Mouse (Mus musculus): Measurements from ENCODE around the gene Alad. TPM values are rescaled to one million over a fixed set of nuclear protein-coding genes. Genes with fewer than 3 reads are reported as not detected.

Gene Alad
- polyA plus RNA-seq, 2 experiments, result 57.3 to 90.2 TPM

DNA sequence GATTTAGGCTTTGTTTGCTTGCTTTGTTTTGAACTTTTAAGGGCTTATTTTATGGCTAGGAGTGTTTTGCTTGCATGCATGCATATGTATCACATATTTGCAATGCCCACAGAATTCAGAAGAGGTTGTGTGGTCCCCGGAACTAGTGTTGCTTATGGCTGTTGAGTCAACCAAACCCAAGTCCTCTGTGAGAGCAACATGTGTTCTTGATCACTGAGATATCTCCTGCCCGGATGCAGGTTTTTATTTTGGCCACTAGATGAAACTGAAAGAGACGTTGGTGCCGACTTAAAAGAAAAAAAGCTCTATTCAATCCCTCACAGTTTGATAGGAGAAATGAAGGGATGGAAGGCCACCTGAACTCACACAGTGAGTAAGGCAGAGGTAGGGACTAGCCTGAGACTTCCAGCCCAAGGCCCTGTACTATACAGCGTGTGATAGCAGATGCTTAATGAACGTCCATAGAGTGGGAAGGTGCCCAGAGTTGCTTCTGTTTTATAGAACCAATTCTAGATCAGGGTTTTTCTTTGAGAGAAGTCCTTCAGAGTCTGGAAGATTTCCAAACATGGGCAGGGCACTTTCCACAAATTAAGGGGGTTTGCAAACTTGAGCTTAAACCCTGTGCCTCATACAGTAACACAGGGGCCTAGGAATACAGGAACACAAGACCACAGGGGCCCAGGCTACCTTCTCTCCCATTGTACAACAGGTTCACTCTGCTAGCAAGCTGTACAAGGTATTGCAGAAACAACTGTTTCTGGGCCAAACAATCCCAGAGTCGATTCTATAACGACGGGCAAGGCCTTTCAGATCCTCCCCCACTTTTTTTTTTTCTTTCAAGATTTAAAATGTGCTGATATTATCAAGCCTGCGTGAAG is 1.9 kb downstream of the Alad start:
- no peak for DNase-seq (ENCODE audit: low spot score)
- Histone ChIP-seq H3K27me3 (ENCODE audit: control insufficient read depth, insufficient read depth, low read length) (no peaks in the 10 kb centered on the region), H3K9ac (ENCODE audit: low read depth, low read length, severe bottlenecking) (peak overlapping the region; percentile 25; the same call in 1 of the 2 replicates), H3K4me2 (replicated peaks; ENCODE audit: low read depth, low read length, severe bottlenecking) (peak overlapping the region; percentile 71), H3K27ac (replicated peaks; ENCODE audit: low read depth, low read length) (no peak overlapping the region), H3K36me3 (ENCODE audit: control insufficient read depth, insufficient read depth, low read length) (peaks cover 14% of the 10 kb centered on the region), H3K4me1 (ENCODE audit: control insufficient read depth, insufficient read depth, low read length) (peaks cover 22% of the 10 kb centered on the region), H3K4me3 (replicated peaks; ENCODE audit: low read length) (peak overlapping the region; percentile 82; the same call in 1 of the 2 replicates), H3K9me3 (ENCODE audit: control insufficient read depth, low read length) (no peaks in the 10 kb centered on the region)
- TF ChIP-seq POLR2A (IDR thresholded peaks at IDR 0.05; ENCODE audit: borderline replicate concordance, extremely low read depth, insufficient read depth, insufficient read length), result no peak
- WGBS, result 65% methylated on average over 10 of the region's 10 CpGs
- ATAC-seq (ENCODE audit: low FRiP score, low read depth), result no peak

DNA sequence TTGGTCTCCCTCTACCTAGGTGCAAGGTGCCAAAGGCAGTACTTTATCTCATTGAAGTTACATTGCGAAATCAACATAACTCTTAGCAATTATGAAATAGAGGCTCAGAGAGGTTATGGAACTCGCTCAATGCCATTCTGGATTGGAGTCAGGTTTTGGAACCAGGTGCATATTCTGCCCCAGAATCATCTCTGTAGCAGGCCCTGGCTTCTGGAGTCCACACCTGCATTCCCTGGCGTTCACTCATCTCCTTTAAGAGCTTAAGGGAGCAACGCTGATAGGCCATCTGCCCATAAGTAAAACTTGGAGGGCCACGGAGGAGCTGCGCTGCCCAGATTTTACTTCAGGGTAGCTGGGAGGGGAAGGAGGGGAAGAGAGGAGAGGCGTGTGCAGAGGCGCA is 2.7 kb downstream of the Alad start:
- H3K4me2 ChIP-seq (replicated peaks; ENCODE audit: low read depth, low read length, severe bottlenecking), result no peak overlapping the region
- no peak for DNase-seq (ENCODE audit: low spot score)
- WGBS, result 82% methylated on average over 8 of the region's 8 CpGs

GRCm38 (mm10) chr4:62516579-62516978 is 3.1 kb downstream of the Alad start:
- peaks cover 22% of the 10 kb centered on the region for H3K4me1 ChIP-seq (ENCODE audit: control insufficient read depth, insufficient read depth, low read length)
- no peak overlapping the region for H3K9ac ChIP-seq (ENCODE audit: low read depth, low read length, severe bottlenecking)
- H3K36me3 ChIP-seq (ENCODE audit: control insufficient read depth, insufficient read depth, low read length), result peaks cover 26% of the 10 kb centered on the region
- H3K27ac ChIP-seq (replicated peaks; ENCODE audit: low read depth, low read length), result no peak overlapping the region
- WGBS, result 83% methylated on average over 1 of the region's 1 CpGs
- no peak overlapping the region for H3K4me3 ChIP-seq (replicated peaks; ENCODE audit: low read length)
- H3K27me3 ChIP-seq (ENCODE audit: control insufficient read depth, insufficient read depth, low read length), result no peaks in the 10 kb centered on the region
- ATAC-seq (ENCODE audit: low FRiP score, low read depth) (no peak), DNase-seq (ENCODE audit: low spot score) (no peak)
- no peak for TF ChIP-seq POLR2A (IDR thresholded peaks at IDR 0.05; ENCODE audit: borderline replicate concordance, extremely low read depth, insufficient read depth, insufficient read length)
- H3K9me3 ChIP-seq (ENCODE audit: control insufficient read depth, low read length), result no peaks in the 10 kb centered on the region
- no peak overlapping the region for H3K4me2 ChIP-seq (replicated peaks; ENCODE audit: low read depth, low read length, severe bottlenecking)

More for the DNA sequence above, 2.7 kb downstream of the Alad start:
- no peak overlapping the region for H3K4me3 ChIP-seq (replicated peaks; ENCODE audit: low read length)
- H3K4me1 ChIP-seq (ENCODE audit: control insufficient read depth, insufficient read depth, low read length), result peaks cover 22% of the 10 kb centered on the region
- H3K36me3 ChIP-seq (ENCODE audit: control insufficient read depth, insufficient read depth, low read length), result peaks cover 21% of the 10 kb centered on the region
- H3K9me3 ChIP-seq (ENCODE audit: control insufficient read depth, low read length), result no peaks in the 10 kb centered on the region
- no peak overlapping the region for H3K27ac ChIP-seq (replicated peaks; ENCODE audit: low read depth, low read length)
- no peak for TF ChIP-seq POLR2A (IDR thresholded peaks at IDR 0.05; ENCODE audit: borderline replicate concordance, extremely low read depth, insufficient read depth, insufficient read length)
- no peak for ATAC-seq (ENCODE audit: low FRiP score, low read depth)
- H3K27me3 ChIP-seq (ENCODE audit: control insufficient read depth, insufficient read depth, low read length), result no peaks in the 10 kb centered on the region
- peak overlapping the region; percentile 25; the same call in 1 of the 2 replicates for H3K9ac ChIP-seq (ENCODE audit: low read depth, low read length, severe bottlenecking)

- Histone ChIP-seq H3K4me3 (replicated peaks; ENCODE audit: low read length) (no peak overlapping the region), H3K4me2 (replicated peaks; ENCODE audit: low read depth, low read length, severe bottlenecking) (no peak overlapping the region), H3K27ac (replicated peaks; ENCODE audit: low read depth, low read length) (no peak overlapping the region), H3K27me3 (ENCODE audit: control insufficient read depth, insufficient read depth, low read length) (no peaks in the 10 kb centered on the region), H3K9me3 (ENCODE audit: control insufficient read depth, low read length) (no peaks in the 10 kb centered on the region), H3K9ac (ENCODE audit: low read depth, low read length, severe bottlenecking) (no peak overlapping the region), H3K4me1 (ENCODE audit: control insufficient read depth, insufficient read depth, low read length) (peaks cover 22% of the 10 kb centered on the region), H3K36me3 (ENCODE audit: control insufficient read depth, insufficient read depth, low read length) (peaks cover 31% of the 10 kb centered on the region)
- no peak for ATAC-seq (ENCODE audit: low FRiP score, low read depth)
- no peak for DNase-seq (ENCODE audit: low spot score)
- 46% methylated on average over 2 of the region's 2 CpGs for WGBS
- TF ChIP-seq POLR2A (IDR thresholded peaks at IDR 0.05; ENCODE audit: borderline replicate concordance, extremely low read depth, insufficient read depth, insufficient read length), result no peak
Measured at GRCm38 (mm10) chr4:62516079-62516478, 3.6 kb downstream of the Alad start.

- Histone ChIP-seq H3K9me3 (ENCODE audit: control insufficient read depth, low read length) (no peaks in the 10 kb centered on the region), H3K9ac (ENCODE audit: low read depth, low read length, severe bottlenecking) (no peak overlapping the region), H3K36me3 (ENCODE audit: control insufficient read depth, insufficient read depth, low read length) (peaks cover 37% of the 10 kb centered on the region), H3K4me3 (replicated peaks; ENCODE audit: low read length) (no peak overlapping the region), H3K4me2 (replicated peaks; ENCODE audit: low read depth, low read length, severe bottlenecking) (no peak overlapping the region), H3K27me3 (ENCODE audit: control insufficient read depth, insufficient read depth, low read length) (no peaks in the 10 kb centered on the region), H3K4me1 (ENCODE audit: control insufficient read depth, insufficient read depth, low read length) (peaks cover 21% of the 10 kb centered on the region), H3K27ac (replicated peaks; ENCODE audit: low read depth, low read length) (no peak overlapping the region)
- TF ChIP-seq POLR2A (IDR thresholded peaks at IDR 0.05; ENCODE audit: borderline replicate concordance, extremely low read depth, insufficient read depth, insufficient read length), result no peak
- WGBS, result 82% methylated on average over 3 of the region's 3 CpGs
- no peak for ATAC-seq (ENCODE audit: low FRiP score, low read depth)
- DNase-seq (ENCODE audit: low spot score), result no peak
Measured at GRCm38 (mm10) chr4:62515490-62515889, 4.2 kb downstream of the Alad start.
